Mouse (Mus musculus): ENCODE measurements around the gene Polr3g.
"Not testable (repeated sequence)": the region's sequence is repeated elsewhere in the genome, so short reads cannot be mapped to it uniquely, and the experiment has no call there.

Polr3g gene

GRCm38 (mm10) chr13:81684884-81685283 lies 25.9 kb downstream of the Polr3g start:
- DNase-seq: no peak

GRCm38 (mm10) chr13:81684258-81684657 lies 26.6 kb downstream of the Polr3g start:
- no peak for DNase-seq

GRCm38 (mm10) chr13:81683107-81683506 lies 27.7 kb downstream of the Polr3g start:
- DNase-seq: no peak

- no peak for DNase-seq
Observed at GRCm38 (mm10) chr13:81675333-81675732, 35.5 kb downstream of the Polr3g start.

- DNase-seq: no peak
Observed at GRCm38 (mm10) chr13:81667713-81668112, 43.1 kb downstream of the Polr3g start.

GRCm38 (mm10) chr13:81664331-81664698 lies 46.5 kb downstream of the Polr3g start:
- no peak for DNase-seq

GRCm38 (mm10) chr13:81663566-81664330 lies 47.1 kb downstream of the Polr3g start:
- no peak for DNase-seq

- peak in 1 of 2 experiments; percentile 12 for DNase-seq
Observed at GRCm38 (mm10) chr13:81658053-81658752, 52.6 kb downstream of the Polr3g start.

GRCm38 (mm10) chr13:81657351-81658052 lies 53.3 kb downstream of the Polr3g start, which contains the start of gene Lysmd3:
Gene Lysmd3, plus strand, starts transcription at chr13:81657663.
- peak; percentile 94 to 97 for DNase-seq

GRCm38 (mm10) chr13:81657008-81657350 lies 53.8 kb downstream of the Polr3g start:
- no peak for DNase-seq

- peak in 1 of 2 experiments; percentile 37 for DNase-seq
Observed at GRCm38 (mm10) chr13:81656091-81656850, 54.5 kb downstream of the Polr3g start.

- DNase-seq: not testable (repeated sequence)
Observed at GRCm38 (mm10) chr13:81650382-81650781, 60.4 kb downstream of the Polr3g start.

GRCm38 (mm10) chr13:81646348-81646747 lies 64.5 kb downstream of the Polr3g start:
- no peak for DNase-seq

- DNase-seq: no peak
Observed at GRCm38 (mm10) chr13:81644047-81644565, 66.7 kb downstream of the Polr3g start.

GRCm38 (mm10) chr13:81642491-81643149 lies 68.2 kb downstream of the Polr3g start:
- no peak for DNase-seq

GRCm38 (mm10) chr13:81641289-81642045 lies 69.3 kb downstream of the Polr3g start:
- peak; percentile 25 to 74 for DNase-seq

- DNase-seq: no peak
Observed at GRCm38 (mm10) chr13:81640881-81641280, 69.9 kb downstream of the Polr3g start.

- no peak for DNase-seq
Observed at GRCm38 (mm10) chr13:81639624-81640023, 71.2 kb downstream of the Polr3g start.

- DNase-seq: peak; percentile 85 to 86
Observed at GRCm38 (mm10) chr13:81632720-81633415, 77.9 kb downstream of the Polr3g start, which contains the start of gene Adgrv1. Gene Adgrv1, minus strand, starts transcription at chr13:81633154.

- DNase-seq: no peak
Observed at GRCm38 (mm10) chr13:81630566-81630965, 80.2 kb downstream of the Polr3g start.

Measured in kidney, postnatal 36 days (tissue).